Mouse (Mus musculus): ENCODE measurements around the gene Galnt12.

Gene Galnt12

GRCm38 (mm10) chr4:47151553-47152183 is 60.0 kb downstream of the Galnt12 start:
- no peak for DNase-seq (ENCODE audit: low spot score)

- DNase-seq (ENCODE audit: low spot score) = no peak
Measured at GRCm38 (mm10) chr4:47161103-47161755, 69.5 kb downstream of the Galnt12 start.

GRCm38 (mm10) chr4:47161756-47162587 is 70.3 kb downstream of the Galnt12 start:
- no peak for DNase-seq (ENCODE audit: low spot score)

- DNase-seq (ENCODE audit: low spot score) = no peak
Measured at GRCm38 (mm10) chr4:47172314-47172713, 80.6 kb downstream of the Galnt12 start.
